Mouse (Mus musculus) midbrain, embryonic 16.5 days (tissue): ENCODE measurements around the gene Muc5ac. TPM values are rescaled to one million over a fixed set of nuclear protein-coding genes. Genes with fewer than 3 reads are reported as not detected.

Experiments used
- ATAC-seq: fragments of 200-750 bp; cut with Nextera tagmentation; 2 replicates; pipeline ENCODE4 v1.8.0; 2017; ENCODE audit warnings: moderate TSS enrichment
- H3K27ac ChIP-seq: fragments of 300-500 bp; sonication (generic); 2 replicates; pipeline ENCODE4 v1.5.1; 2014; ENCODE audit warnings: mild to moderate bottlenecking, low read length, mixed read lengths
- H3K27me3 ChIP-seq: fragments of 300-500 bp; sonication (generic); 2 replicates; pipeline ENCODE4 v1.6.1; 2014; ENCODE audit warnings: low read depth, low read length, mixed read lengths; ENCODE audit not compliant: control insufficient read depth, insufficient read depth
- H3K36me3 ChIP-seq: fragments of 300-500 bp; sonication (generic); 2 replicates; pipeline ENCODE4 v1.6.1; 2014; ENCODE audit warnings: mild to moderate bottlenecking, low read length, moderate library complexity, mixed read lengths; ENCODE audit not compliant: control insufficient read depth, insufficient read depth
- H3K4me1 ChIP-seq: fragments of 300-500 bp; sonication (generic); 2 replicates; pipeline ENCODE4 v1.6.1; 2014; ENCODE audit warnings: mild to moderate bottlenecking, low read length, mixed read lengths; ENCODE audit not compliant: control insufficient read depth, insufficient read depth
- H3K4me2 ChIP-seq: fragments of 300-500 bp; sonication (generic); 2 replicates; pipeline ENCODE4 v1.6.1; 2014; ENCODE audit warnings: mild to moderate bottlenecking, low read length, mixed read lengths
- H3K4me3 ChIP-seq: fragments of 300-500 bp; sonication (generic); 2 replicates; pipeline ENCODE4 v1.5.1; 2014; ENCODE audit warnings: low read depth, mild to moderate bottlenecking, low read length, moderate library complexity, mixed read lengths
- H3K9ac ChIP-seq: fragments of 300-500 bp; sonication (generic); 2 replicates; pipeline ENCODE4 v1.6.1; 2014; ENCODE audit warnings: low read depth, low read length, mixed read lengths
- H3K9me3 ChIP-seq: fragments of 300-500 bp; sonication (generic); replicated peaks from 2 replicates; pipeline ENCODE4 v1.6.1; 2014; ENCODE audit warnings: mild to moderate bottlenecking, low read length, mixed read lengths; ENCODE audit not compliant: control insufficient read depth, poor library complexity, severe bottlenecking
- WGBS: fragments of 180-500 bp; shearing (Covaris S2); extraction: QIAGEN DNeasy Blood & Tissue Kit; methylation state at CpG from one replicate; pipeline ENCODE4 v1.1.7; 2014; 5-methylcytosine and 5-hydroxymethylcytosine counted together
- polyA plus RNA-seq: library from polyadenylated mRNA; unstranded; fragments of >200 nt; fragmentation: Nextera tagmentation; extraction: Ambion mirVana; gene quantifications from 2 replicates; pipeline ENCODE4 v1.2.1, GENCODE M21; 2015

Gene Muc5ac
- polyA plus RNA-seq, 1 experiment from 2014 or later = not detected

DNA sequence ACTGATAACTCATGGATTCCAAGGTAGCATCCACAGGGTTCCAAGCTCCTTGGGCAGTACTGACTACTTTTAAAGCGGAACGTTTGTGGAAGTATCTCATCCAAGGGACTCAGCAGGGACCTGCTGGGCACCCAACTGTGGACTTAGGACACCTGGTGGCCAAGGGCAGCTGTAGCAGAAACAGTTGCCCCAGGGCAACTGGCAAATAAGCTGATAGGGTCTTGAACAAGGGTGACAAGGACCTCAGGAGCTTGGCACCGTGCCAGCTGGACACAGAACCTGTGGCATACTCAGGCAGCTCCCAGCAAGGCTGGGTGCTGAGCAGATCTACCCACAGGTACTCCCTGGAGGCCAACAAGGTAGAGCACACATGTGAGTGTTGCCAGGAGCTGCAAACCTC, 29.5 kb downstream of the Muc5ac start:
- Histone ChIP-seq H3K4me1 (no peaks in the 10 kb centered on the region), H3K9me3 (no peaks in the 10 kb centered on the region), H3K27me3 (no peaks in the 10 kb centered on the region), H3K9ac (no peak overlapping the region), H3K27ac (no peak overlapping the region), H3K4me2 (no peak overlapping the region), H3K4me3 (no peak overlapping the region), H3K36me3 (no peaks in the 10 kb centered on the region)
- 82% methylated on average over 3 of the region's 3 CpGs for WGBS
- ATAC-seq = no peak

DNA sequence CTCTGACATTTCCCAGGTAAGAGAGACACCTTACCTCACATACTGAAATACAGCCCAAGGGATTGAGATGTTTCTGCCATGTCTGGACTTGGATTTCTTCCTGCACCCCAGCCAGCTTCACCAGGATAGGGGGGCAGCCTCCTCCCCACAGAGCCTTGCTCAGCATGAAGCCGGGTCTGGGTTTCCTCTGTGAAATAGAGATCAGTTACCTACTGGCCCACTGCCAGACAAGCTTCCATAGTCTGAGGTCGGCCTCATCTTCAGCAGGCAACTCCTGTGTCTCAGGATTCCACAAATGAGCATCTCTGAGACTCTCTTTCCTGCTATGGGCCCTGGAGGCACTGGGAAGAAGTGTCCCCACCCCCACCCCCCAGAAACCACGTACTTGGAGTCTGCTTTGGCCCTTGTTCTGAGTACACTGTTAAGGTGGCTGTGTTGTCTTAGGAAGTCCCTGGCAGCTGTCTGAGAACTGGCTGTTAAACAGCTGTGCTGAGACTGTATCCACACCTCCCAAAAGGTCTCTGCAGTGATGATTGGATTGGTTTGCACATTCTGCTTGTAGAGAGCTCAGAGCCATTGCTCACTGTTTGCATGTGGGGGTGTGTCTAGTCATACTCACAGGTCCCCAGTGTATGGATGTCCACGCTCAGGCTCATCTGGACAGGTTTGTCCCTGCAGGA, 34.0 kb downstream of the Muc5ac start:
- ATAC-seq = no peak
- H3K36me3 ChIP-seq = no peaks in the 10 kb centered on the region
- H3K4me3 ChIP-seq = no peak overlapping the region
- no peak overlapping the region for H3K9ac ChIP-seq
- 60% methylated on average over 4 of the region's 4 CpGs for WGBS
- no peaks in the 10 kb centered on the region for H3K4me1 ChIP-seq
- no peaks in the 10 kb centered on the region for H3K9me3 ChIP-seq
- H3K4me2 ChIP-seq = no peak overlapping the region
- no peaks in the 10 kb centered on the region for H3K27me3 ChIP-seq
- H3K27ac ChIP-seq = no peak overlapping the region

DNA sequence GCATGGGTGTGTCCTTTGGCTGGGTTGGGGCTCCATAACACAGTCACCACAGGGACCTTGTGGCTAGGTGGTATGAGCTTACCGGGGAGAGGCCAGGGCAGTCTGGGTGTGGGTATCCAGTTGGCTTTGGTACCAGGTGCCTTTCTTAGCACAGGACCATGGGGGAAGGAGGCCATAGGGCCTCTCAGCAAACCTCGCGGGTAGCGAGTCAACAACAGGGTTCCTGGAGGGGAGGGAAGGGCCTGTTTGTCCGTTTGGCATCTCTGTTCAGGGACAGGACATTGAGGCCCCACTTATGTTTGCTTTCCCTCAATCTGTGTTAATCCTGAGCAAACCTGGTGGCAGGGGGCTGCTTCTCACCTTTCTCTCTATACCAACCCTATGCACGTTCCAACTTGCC, 34.9 kb downstream of the Muc5ac start:
- Histone ChIP-seq H3K9ac (no peak overlapping the region), H3K4me3 (no peak overlapping the region), H3K4me1 (no peaks in the 10 kb centered on the region), H3K9me3 (no peaks in the 10 kb centered on the region), H3K36me3 (no peaks in the 10 kb centered on the region), H3K4me2 (no peak overlapping the region), H3K27ac (no peak overlapping the region), H3K27me3 (no peaks in the 10 kb centered on the region)
- ATAC-seq = no peak
- WGBS = 85% methylated on average over 6 of the region's 6 CpGs

DNA sequence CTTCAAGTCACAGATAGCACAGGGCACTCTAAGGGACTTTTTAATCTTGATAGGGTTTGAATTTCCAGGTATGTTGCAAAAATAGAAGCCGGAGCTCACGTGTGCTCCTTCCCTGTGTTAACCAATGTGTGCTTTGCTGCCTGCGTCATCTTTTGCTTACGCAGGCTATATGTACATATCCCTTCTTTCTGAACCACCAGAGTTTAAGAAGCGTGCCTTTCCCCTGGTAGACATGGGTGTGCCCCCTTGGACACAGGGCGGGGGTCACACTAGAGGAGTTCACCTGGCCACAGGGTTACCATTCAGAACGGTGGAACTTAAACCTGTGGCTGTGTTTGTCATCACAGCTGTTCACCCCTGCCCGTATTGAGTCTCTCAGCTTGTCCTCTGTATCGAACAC, 35.6 kb downstream of the Muc5ac start:
- H3K36me3 ChIP-seq = no peaks in the 10 kb centered on the region
- WGBS = 89% methylated on average over 9 of the region's 9 CpGs
- ATAC-seq = no peak
- H3K4me2 ChIP-seq = no peak overlapping the region
- no peaks in the 10 kb centered on the region for H3K9me3 ChIP-seq
- H3K27ac ChIP-seq = no peak overlapping the region
- H3K4me1 ChIP-seq = no peaks in the 10 kb centered on the region
- H3K4me3 ChIP-seq = no peak overlapping the region
- no peak overlapping the region for H3K9ac ChIP-seq
- H3K27me3 ChIP-seq = no peaks in the 10 kb centered on the region

DNA sequence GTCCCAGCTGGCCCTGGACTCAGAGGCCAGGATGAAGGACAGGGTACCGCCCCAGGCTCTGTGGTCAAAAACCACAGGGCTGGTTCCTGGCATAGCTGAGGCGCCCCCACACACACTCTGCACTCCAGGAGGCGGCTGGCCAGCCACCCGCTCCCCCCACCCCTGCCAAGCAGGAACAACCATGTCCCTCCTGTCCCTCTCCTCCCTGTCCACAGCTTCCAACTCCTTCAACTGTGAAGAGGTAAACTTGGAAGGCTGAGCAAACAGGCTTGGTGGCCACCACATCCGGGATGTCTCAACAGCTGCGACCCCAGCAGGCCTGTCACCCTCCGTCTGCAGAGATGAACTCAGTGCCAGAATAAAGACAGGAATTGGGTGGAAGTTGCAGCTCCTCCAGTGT, 47.2 kb downstream of the Muc5ac start:
- no peak overlapping the region for H3K4me2 ChIP-seq
- no peak for ATAC-seq
- H3K36me3 ChIP-seq = no peaks in the 10 kb centered on the region
- H3K4me3 ChIP-seq = no peak overlapping the region
- no peak overlapping the region for H3K9ac ChIP-seq
- no peaks in the 10 kb centered on the region for H3K27me3 ChIP-seq
- H3K4me1 ChIP-seq = no peaks in the 10 kb centered on the region; the same call in 1 of the 2 replicates
- H3K9me3 ChIP-seq = no peaks in the 10 kb centered on the region
- WGBS = 84% methylated on average over 7 of the region's 7 CpGs
- no peak overlapping the region for H3K27ac ChIP-seq

DNA sequence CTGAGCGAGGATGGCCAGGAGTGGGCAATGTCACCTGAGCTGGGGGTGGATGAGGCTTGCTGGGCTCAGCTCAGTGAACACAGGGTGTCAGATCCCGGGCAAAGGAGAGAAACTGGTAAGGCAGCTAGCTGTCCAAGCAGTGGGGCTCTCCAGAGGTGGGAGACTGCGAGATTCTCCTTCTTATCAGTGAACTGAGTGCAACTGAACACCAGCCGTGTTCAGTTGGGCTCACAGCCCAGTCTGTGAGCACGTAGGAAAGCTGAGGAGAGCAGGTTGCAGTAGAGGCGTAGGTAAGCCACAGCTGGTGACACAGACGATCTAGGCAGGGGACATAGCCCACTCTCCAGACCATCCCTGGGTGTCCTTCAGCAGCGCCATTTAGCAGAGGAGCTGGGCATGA, 47.7 kb downstream of the Muc5ac start:
- H3K4me2 ChIP-seq = no peak overlapping the region
- no peak for ATAC-seq
- 78% methylated on average over 8 of the region's 8 CpGs for WGBS
- no peaks in the 10 kb centered on the region; the same call in 1 of the 2 replicates for H3K4me1 ChIP-seq
- H3K36me3 ChIP-seq = no peaks in the 10 kb centered on the region
- no peaks in the 10 kb centered on the region for H3K9me3 ChIP-seq
- no peak overlapping the region for H3K27ac ChIP-seq
- no peak overlapping the region for H3K9ac ChIP-seq
- no peaks in the 10 kb centered on the region for H3K27me3 ChIP-seq
- no peak overlapping the region for H3K4me3 ChIP-seq

DNA sequence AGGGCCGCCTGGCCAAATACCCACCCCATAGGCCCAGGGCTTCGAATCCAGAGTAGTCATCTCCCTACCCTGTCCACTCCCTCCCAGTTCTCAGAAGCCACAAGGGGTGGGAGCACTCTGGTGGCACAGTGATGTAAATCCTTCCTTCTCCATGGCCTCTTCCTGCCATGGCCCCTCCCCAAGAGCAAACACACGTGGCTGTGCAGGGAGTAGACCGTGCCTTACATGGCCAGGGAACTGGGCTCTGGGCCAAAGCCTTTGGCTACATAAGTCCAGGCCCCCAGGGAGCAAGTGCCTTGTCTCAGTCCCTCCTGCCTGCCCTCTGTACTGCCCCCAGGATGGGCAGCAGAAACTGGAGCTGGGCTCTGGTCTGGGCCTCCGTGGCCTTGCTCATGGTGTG, 50.0 kb downstream of the Muc5ac start, which contains the start of gene Muc5b:
TSS of gene Muc5b (plus strand) at position 292 of the 400 bp plus-strand sequence.
- Histone ChIP-seq H3K27me3 (no peaks in the 10 kb centered on the region), H3K36me3 (no peaks in the 10 kb centered on the region), H3K9me3 (no peaks in the 10 kb centered on the region), H3K4me3 (no peak within 1 kb of the TSS), H3K9ac (no peak within 1 kb of the TSS), H3K4me2 (no peak within 1 kb of the TSS), H3K4me1 (no peaks in the 10 kb centered on the region; the same call in 1 of the 2 replicates), H3K27ac (no peak within 1 kb of the TSS)
- 64% methylated on average over 5 of the region's 5 CpGs for WGBS
- no peak for ATAC-seq

DNA sequence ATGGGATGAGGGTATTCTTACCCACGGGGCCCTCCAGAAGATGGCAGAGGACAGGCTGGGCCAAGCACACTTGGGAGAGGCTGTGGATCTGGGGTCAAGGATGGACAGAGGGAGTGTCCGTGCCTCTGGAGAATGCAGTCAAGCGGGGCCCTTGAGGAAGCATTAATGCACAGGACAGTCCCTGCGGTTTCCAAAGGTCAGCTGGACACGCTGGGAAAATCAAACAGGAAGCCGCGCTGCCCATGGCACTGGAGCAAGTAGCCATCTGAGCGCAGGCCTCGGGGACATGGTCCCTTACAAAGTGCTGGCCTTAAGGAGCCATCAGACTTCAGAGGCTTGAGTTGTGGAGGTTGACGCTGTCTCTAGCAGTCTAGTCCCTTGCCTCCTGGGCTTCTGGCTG, 51.6 kb downstream of the Muc5ac start:
- H3K27ac ChIP-seq = no peak overlapping the region
- no peak for ATAC-seq
- H3K36me3 ChIP-seq = no peaks in the 10 kb centered on the region
- WGBS = 89% methylated on average over 10 of the region's 10 CpGs
- H3K4me1 ChIP-seq = no peaks in the 10 kb centered on the region; the same call in 1 of the 2 replicates
- H3K9me3 ChIP-seq = no peaks in the 10 kb centered on the region
- H3K4me3 ChIP-seq = no peak overlapping the region
- H3K4me2 ChIP-seq = no peak overlapping the region
- H3K9ac ChIP-seq = no peak overlapping the region
- H3K27me3 ChIP-seq = no peaks in the 10 kb centered on the region

DNA sequence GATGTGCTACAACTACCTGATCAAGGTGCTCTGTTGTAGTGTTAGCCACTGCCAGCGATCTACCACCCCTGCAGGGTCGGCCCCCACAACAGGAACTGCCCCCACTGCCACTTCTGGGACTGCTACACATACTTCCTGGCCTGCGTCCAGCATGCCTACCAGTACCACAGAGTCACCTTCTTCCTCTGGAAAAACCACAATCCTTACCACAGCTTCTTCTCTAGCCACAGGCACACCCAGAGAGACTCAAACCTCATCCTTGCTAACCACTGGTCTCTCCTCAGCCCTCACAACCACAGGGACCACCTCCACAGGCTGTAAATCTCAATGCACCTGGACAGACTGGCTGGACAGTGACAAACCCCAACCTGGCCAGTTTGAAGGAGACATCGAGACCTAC, 72.3 kb downstream of the Muc5ac start:
- no peak for ATAC-seq
- Histone ChIP-seq H3K27me3 (no peaks in the 10 kb centered on the region), H3K27ac (no peak overlapping the region), H3K36me3 (no peaks in the 10 kb centered on the region), H3K4me2 (no peak overlapping the region), H3K4me1 (no peaks in the 10 kb centered on the region), H3K9me3 (no peaks in the 10 kb centered on the region), H3K9ac (no peak overlapping the region), H3K4me3 (no peak overlapping the region)
- 82% methylated on average over 4 of the region's 4 CpGs for WGBS
